Mouse (Mus musculus) thymus, adult 2 months (tissue): ENCODE measurements at regions not wholly inside any gene's neighbourhood (a gene's known extent, or its start where the extent isn't known, plus 50 kb on each side); places are given as distances from the start of the nearest gene placed in this dataset.

Source experiments
- DNase-seq: peaks from one replicate; pipeline ENCODE4 v3.0.0; 2021
- H3K27ac ChIP-seq: fragments of 200-500 bp; 2 replicates; pipeline ENCODE4 v1.5.1; 2012; ENCODE audit warnings: low read length, control low read depth; ENCODE audit not compliant: control insufficient read depth, insufficient read depth
- H3K27me3 ChIP-seq: fragments of 200-500 bp; 2 replicates; pipeline ENCODE4 v1.6.1; 2012; ENCODE audit warnings: mild to moderate bottlenecking, low read length, moderate library complexity, mixed read lengths; ENCODE audit not compliant: control insufficient read depth, insufficient read depth
- H3K36me3 ChIP-seq: fragments of 200-500 bp; 2 replicates; pipeline ENCODE4 v1.6.1; 2012; ENCODE audit warnings: mild to moderate bottlenecking, low read length, moderate library complexity; ENCODE audit not compliant: control insufficient read depth, insufficient read depth
- H3K4me1 ChIP-seq: fragments of 200-500 bp; replicated peaks from 2 replicates; pipeline ENCODE4 v1.6.1; 2012; ENCODE audit warnings: low read length; ENCODE audit not compliant: control insufficient read depth, insufficient read depth
- H3K4me3 ChIP-seq: fragments of 200-500 bp; 2 replicates; pipeline ENCODE4 v1.5.1; 2012; ENCODE audit warnings: mild to moderate bottlenecking, low read length, control low read depth, moderate library complexity; ENCODE audit not compliant: control insufficient read depth, insufficient read depth
- CTCF ChIP-seq: fragments of 200-500 bp; IDR thresholded peaks from 2 replicates; pipeline ENCODE4 v1.5.1; 2012; ENCODE audit warnings: mild to moderate bottlenecking, control low read depth, low read length, moderate library complexity, borderline replicate concordance; ENCODE audit not compliant: control insufficient read depth, poor library complexity, insufficient read depth; ENCODE audit errors: extremely low read depth
- POLR2A ChIP-seq: fragments of 200-500 bp; IDR thresholded peaks from 2 replicates; pipeline ENCODE4 v1.6.1; 2012; ENCODE audit warnings: mild to moderate bottlenecking, low read length, control low read depth, moderate library complexity; ENCODE audit not compliant: control insufficient read depth, poor library complexity, insufficient read depth; ENCODE audit errors: extremely low read depth
- WGBS: fragments of 180-500 bp; shearing (Covaris S2); methylation state at CpG from one replicate; pipeline ENCODE4 v1.1.7; 2018; 5-methylcytosine and 5-hydroxymethylcytosine counted together

DNA sequence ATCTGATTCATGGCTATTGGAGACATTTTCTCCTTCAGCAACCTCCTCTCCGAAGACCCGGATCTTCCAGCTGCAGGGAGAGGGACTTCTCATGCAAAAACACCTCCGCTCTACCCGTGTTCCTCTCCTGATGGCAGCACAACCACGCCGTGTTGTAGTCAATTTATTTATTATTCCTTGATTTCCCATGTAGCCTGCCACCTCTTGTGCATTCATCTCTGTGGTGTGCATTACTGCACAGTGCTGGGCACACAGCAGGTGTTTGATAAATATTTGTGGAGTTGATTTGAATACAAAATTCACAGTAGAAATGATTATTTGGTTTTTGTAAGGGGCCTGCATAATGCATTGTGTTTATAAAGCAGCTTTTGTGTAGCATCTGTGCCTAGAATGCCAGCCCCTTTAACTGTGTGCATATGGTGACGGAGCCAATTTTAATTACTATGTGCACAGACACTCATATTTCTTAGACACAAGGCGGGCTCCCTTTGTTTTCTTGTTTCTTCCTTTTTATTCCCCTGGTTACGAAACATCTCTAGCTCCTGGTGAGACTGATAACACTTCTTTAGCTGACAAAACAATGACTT is 124.4 kb upstream of the Chd6 start:
- no peaks in the 10 kb centered on the region for H3K36me3 ChIP-seq
- no peaks in the 10 kb centered on the region for H3K27me3 ChIP-seq
- H3K27ac ChIP-seq = no peak overlapping the region
- H3K4me1 ChIP-seq = no peaks in the 10 kb centered on the region
- 89% methylated on average over 9 of the region's 9 CpGs for WGBS
- TF ChIP-seq POLR2A (no peak), CTCF (no peak)
- H3K4me3 ChIP-seq = no peak overlapping the region
- DNase-seq = no peak

GRCm38 (mm10) chr2:161231405-161231804 is 122.5 kb upstream of the Chd6 start:
- WGBS = 45% methylated on average over 4 of the region's 4 CpGs
- Histone ChIP-seq H3K4me3 (no peak overlapping the region), H3K27me3 (no peaks in the 10 kb centered on the region), H3K36me3 (no peaks in the 10 kb centered on the region), H3K27ac (no peak overlapping the region), H3K4me1 (no peaks in the 10 kb centered on the region)
- no peak for DNase-seq
- TF ChIP-seq POLR2A = no peak
- TF ChIP-seq CTCF = no peak

- Histone ChIP-seq H3K27ac (no peak overlapping the region), H3K4me1 (no peaks in the 10 kb centered on the region), H3K4me3 (no peak overlapping the region), H3K36me3 (no peaks in the 10 kb centered on the region), H3K27me3 (no peaks in the 10 kb centered on the region)
- DNase-seq = no peak
- 85% methylated on average over 8 of the region's 8 CpGs for WGBS
- TF ChIP-seq POLR2A (no peak), CTCF (no peak)
These were observed 106.9 kb upstream of the Chd6 start for GRCm38 (mm10) chr2:161215736-161216135.

DNA sequence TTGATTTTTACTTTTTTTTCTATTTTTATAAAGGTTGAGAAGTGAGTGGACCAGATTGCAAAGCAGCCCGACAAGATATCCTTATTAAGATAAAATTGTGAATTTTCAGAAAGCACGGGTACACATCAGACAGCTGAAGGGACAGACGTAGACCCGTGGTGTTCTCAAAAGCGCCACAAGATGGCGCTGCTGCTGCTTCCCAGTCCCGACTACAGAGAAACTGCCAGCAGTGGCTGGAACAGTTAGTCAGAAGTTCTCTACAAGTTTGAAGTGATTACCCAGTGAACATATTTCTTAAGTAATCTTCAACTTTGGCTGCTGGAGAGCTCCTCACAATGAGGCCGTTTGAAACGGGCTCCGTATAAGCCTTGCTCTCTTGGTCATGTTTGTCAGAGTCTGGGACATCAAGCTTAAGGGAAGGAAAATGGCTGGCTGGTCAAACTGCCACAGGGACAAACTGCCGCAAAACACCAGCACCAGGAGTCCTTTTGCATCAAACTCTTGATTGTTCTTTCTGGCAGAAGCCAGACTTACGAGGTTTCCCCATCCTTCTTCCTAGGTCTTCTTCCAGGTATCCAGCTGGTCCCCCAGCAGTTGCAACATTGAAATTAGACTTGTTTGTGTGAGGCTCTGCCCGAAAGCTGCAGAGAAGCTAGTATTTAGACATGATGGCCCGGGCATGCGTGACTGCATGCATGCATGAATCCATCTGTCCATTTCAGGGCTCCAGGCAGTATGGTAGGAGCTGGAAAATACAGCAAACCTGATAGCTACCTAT is 106.0 kb upstream of the Chd6 start:
- H3K4me3 ChIP-seq = no peak overlapping the region
- H3K27me3 ChIP-seq = no peaks in the 10 kb centered on the region
- 28% methylated on average over 15 of the region's 15 CpGs for WGBS
- no peaks in the 10 kb centered on the region for H3K4me1 ChIP-seq
- no peak overlapping the region for H3K27ac ChIP-seq
- H3K36me3 ChIP-seq = no peaks in the 10 kb centered on the region
- peak; percentile 66; the same call in 1 of the 2 replicates for TF ChIP-seq CTCF
- no peak for TF ChIP-seq POLR2A
- peak; percentile 40 for DNase-seq

DNA sequence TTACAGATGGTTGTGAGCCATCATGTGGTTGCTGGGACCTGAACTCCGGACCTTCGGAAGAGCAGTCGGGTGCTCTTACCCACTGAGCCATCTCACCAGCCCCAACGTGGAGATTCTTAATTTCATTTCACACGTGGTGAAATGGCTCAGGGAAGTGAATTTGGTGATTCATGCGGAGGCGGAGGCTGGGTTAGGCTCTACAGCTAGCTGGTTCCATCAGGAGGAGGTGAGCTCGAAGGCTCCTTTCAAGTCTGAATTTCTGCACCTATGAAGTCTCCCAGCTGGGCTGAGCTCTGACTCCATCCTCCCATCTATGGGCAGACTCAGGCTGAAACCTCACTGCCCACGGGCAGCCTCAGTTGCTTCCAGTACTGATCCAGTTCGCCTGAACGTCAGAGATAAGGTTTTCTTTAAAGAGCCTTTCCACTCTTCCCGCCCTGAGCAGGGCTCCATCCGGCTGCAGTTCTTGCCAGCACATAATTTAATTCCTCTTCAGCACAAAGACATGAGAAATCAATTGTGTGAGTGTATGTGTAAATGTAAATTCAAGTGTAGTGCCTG is 103.5 kb upstream of the Chd6 start:
- TF ChIP-seq POLR2A (no peak), CTCF (no peak)
- DNase-seq = no peak
- Histone ChIP-seq H3K4me1 (no peaks in the 10 kb centered on the region), H3K36me3 (no peaks in the 10 kb centered on the region), H3K4me3 (no peak overlapping the region), H3K27me3 (no peaks in the 10 kb centered on the region), H3K27ac (no peak overlapping the region)
- 77% methylated on average over 13 of the region's 13 CpGs for WGBS

- no peak for DNase-seq
- TF ChIP-seq CTCF (no peak), POLR2A (no peak)
- no peak overlapping the region for H3K4me3 ChIP-seq
- H3K27ac ChIP-seq = no peak overlapping the region
- no peaks in the 10 kb centered on the region for H3K36me3 ChIP-seq
- 94% methylated on average over 7 of the region's 7 CpGs for WGBS
- no peaks in the 10 kb centered on the region for H3K4me1 ChIP-seq
- no peaks in the 10 kb centered on the region for H3K27me3 ChIP-seq
These were observed 88.0 kb upstream of the Chd6 start for GRCm38 (mm10) chr2:161196713-161197372.

DNA sequence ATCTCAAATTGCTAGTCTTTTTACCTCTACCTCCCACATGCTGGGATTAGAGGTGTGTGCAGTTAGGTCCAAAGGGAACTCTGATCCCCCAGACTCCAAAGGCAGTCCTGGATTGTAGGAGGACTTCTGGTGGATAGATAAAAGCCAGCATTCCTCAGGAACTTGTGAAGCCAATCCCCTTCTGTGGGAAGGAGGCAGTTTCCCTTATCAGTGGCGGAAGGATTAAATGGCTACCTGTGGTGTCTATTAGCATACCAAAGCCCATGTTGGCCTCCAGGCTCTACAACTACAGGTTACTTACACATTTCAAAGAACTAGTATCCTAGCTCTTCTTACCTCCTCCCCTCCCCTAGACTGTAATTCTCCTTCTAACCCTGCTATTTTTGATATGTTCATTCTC is 78.6 kb upstream of the Chd6 start:
- H3K4me3 ChIP-seq = no peak overlapping the region
- TF ChIP-seq CTCF (no peak), POLR2A (no peak)
- WGBS = 79% methylated on average over 1 of the region's 1 CpGs
- no peaks in the 10 kb centered on the region for H3K27me3 ChIP-seq
- DNase-seq = no peak
- no peaks in the 10 kb centered on the region for H3K4me1 ChIP-seq
- no peaks in the 10 kb centered on the region for H3K36me3 ChIP-seq
- H3K27ac ChIP-seq = no peak overlapping the region
